Mouse (Mus musculus): ENCODE results near the gene Klk5. TPM values are rescaled to one million over a fixed set of nuclear protein-coding genes. Genes with fewer than 3 reads are reported as not detected.

The Klk5 gene
- polyA plus RNA-seq (2016; fragmentation: Nextera tagmentation; extraction: Ambion mirVana) = 0.12 TPM in 1 of 2 replicates, not detected in the other

DNA sequence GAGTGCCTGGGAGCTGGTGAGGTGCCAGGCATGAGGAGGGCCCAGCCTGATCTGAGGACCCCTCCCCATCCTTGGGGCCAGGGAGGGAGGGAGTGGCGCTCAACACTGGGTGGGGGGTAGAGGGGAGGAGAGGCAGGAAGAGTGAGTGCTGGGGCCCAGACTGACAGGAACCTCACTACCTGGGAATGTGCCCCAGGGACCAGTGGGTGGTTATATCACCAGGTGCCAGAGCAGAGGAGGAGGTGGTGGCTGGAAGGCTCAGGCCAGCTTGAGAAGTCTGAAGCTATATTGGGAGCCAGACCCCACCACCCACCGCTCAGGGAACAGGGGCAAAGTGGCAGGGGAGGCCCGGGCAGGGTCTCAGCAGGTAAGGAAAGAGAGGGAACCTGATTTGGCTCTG is at the start of gene Klk5:
TSS of gene Klk5 (plus strand) at position 271 of the 400 bp plus-strand sequence.
- Histone ChIP-seq H3K36me3 (no peaks in the 10 kb centered on the region), H3K27ac (no peak within 1 kb of the TSS), H3K27me3 (ENCODE audit: insufficient read depth, poor library complexity, severe bottlenecking) (no peaks in the 10 kb centered on the region), H3K4me1 (replicated peaks) (no peaks in the 10 kb centered on the region), H3K4me3 (no peak within 1 kb of the TSS), H3K9me3 (no peaks in the 10 kb centered on the region)
- no peak for DNase-seq (ENCODE audit: low spot score)
- WGBS = 72% methylated on average over 3 of the region's 3 CpGs

DNA sequence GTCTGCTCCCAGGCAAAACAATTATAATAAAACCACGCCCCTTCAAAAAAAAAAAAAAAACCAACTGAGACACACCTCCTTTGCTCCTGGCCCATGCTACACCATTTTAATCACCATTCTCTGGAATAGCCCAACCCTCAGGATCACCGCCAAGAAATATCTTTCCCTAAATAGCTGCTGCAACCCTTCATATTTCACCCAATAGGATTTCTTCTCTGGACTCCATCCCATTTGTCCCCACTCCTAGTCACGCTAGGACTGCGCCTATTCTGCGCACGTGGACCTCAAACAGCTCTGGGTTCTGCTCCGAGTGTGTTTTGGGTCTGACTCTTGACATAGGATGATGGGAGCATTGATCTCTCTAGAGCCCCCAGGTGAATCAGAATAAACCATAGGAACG is 45.4 kb upstream of the Klk5 start:
- H3K4me1 ChIP-seq (replicated peaks) = peaks cover 26% of the 10 kb centered on the region
- H3K4me3 ChIP-seq = peak overlapping the region; percentile 55
- no peak for DNase-seq (ENCODE audit: low spot score)
- H3K27ac ChIP-seq = no peak overlapping the region
- H3K36me3 ChIP-seq = no peaks in the 10 kb centered on the region
- 11% methylated on average over 8 of the region's 8 CpGs for WGBS
- H3K27me3 ChIP-seq (ENCODE audit: insufficient read depth, poor library complexity, severe bottlenecking) = peaks cover 40% of the 10 kb centered on the region
- H3K9me3 ChIP-seq = no peaks in the 10 kb centered on the region

DNA sequence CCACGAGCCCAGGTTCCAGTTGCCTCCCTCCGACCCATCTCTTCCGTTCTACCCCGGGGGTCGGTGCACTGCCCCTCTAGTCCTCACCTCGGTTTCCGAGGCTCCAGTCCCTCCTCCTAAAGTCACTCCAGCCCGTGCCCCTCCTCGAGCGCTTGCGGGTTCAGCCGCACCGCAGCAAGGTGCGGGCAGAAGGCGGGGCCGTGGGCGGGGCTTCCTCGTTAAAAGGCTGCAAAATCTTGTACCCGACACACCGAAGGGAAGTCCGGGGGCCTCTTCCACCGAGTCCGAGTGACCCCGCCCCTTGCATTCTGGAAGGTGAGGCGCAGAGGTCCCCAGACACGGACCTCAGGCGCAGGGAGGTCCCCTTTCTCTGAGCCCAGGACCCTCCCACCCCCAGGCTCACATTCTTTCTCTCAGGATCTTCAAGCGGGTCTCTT is 44.4 kb upstream of the Klk5 start, which contains the start of gene Klk8:
TSS of gene Klk8 (plus strand) at position 245 of the 437 bp plus-strand sequence.
- Histone ChIP-seq H3K36me3 (no peaks in the 10 kb centered on the region), H3K4me3 (peak within 1 kb of the TSS; percentile 55), H3K27ac (no peak within 1 kb of the TSS), H3K9me3 (no peaks in the 10 kb centered on the region), H3K27me3 (ENCODE audit: insufficient read depth, poor library complexity, severe bottlenecking) (peaks cover 40% of the 10 kb centered on the region), H3K4me1 (replicated peaks) (peaks cover 26% of the 10 kb centered on the region)
- WGBS = under 1% methylated on average over 28 of the region's 28 CpGs
- peak; percentile 34 for DNase-seq (ENCODE audit: low spot score)

DNA sequence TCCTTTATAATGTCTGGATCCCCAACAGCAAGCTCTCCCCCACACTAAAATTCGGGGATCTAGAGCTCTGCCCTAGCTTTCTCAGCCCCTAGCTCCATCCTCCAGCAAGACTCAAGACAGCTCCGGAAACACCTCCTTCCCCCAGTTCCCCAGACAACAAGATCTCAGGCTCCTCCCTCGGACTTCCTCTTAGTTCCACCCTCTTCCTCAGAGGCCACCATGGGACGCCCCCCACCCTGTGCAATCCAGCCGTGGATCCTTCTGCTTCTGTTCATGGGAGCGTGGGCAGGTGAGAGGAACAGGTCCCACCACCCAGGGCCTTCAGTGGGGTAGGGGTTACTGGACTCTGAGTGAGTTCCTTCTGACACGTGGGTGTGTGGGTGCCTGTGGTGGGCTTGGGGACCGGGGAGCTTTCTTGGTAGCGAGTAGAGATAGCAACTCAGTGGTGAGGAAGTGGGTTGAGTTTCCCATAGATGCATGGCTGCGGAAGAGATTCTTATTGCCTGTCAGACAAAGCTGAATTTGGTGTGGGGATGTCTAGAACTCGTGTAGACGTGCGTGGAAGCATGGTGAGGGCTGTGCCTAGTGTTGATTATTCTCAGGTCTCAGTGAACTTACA is 43.8 kb upstream of the Klk5 start:
- 40% methylated on average over 13 of the region's 13 CpGs for WGBS
- Histone ChIP-seq H3K36me3 (no peaks in the 10 kb centered on the region), H3K27ac (no peak overlapping the region), H3K4me3 (peak overlapping the region; percentile 55), H3K4me1 (replicated peaks) (peaks cover 26% of the 10 kb centered on the region), H3K9me3 (no peaks in the 10 kb centered on the region), H3K27me3 (ENCODE audit: insufficient read depth, poor library complexity, severe bottlenecking) (peaks cover 40% of the 10 kb centered on the region)
- DNase-seq (ENCODE audit: low spot score) = no peak

DNA sequence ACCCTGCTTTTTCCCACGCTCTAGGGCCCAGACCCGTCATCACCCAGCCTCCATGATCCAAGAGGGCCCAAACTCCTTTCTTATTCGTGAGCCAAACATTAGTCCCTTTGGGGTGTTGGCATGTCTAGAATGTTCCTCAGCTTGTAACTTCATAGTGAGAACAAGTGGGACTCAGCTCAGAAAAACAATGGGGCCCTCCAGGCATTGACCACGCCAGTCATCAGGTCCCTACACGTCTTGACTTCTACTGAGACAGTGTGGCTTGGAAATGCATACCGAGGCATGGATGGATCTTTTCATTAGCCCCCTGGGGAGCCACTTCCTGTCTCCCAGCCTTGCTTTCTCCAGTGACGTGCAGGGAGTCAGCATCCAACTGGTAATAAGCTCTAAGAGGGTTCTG is 41.9 kb upstream of the Klk5 start:
- DNase-seq (ENCODE audit: low spot score) = no peak
- H3K36me3 ChIP-seq = no peaks in the 10 kb centered on the region
- no peak overlapping the region for H3K27ac ChIP-seq
- no peak overlapping the region for H3K4me3 ChIP-seq
- H3K27me3 ChIP-seq (ENCODE audit: insufficient read depth, poor library complexity, severe bottlenecking) = peaks cover 38% of the 10 kb centered on the region
- H3K9me3 ChIP-seq = no peaks in the 10 kb centered on the region
- 73% methylated on average over 7 of the region's 7 CpGs for WGBS
- peaks cover 26% of the 10 kb centered on the region for H3K4me1 ChIP-seq (replicated peaks)

DNA sequence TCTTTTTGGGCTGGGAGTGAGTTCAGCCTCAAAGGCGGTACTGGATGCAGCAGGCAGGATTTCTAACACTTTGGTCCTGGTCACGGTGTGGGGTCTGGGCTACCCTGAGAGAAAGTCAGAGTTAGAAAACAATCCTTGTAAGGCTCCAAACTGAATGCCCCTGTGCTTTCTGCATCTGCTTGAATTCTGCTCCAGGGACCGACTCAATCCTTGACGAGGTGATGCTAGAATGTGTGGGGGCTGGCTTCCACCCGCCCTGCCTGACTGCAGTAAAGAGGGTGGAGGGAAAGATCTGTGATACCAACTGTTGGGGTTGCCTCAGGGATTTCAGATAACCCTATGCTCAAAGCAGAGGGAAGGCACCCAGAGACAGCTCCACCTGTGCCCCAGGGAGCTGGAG is 30.8 kb upstream of the Klk5 start, which contains the start of gene Klk7:
TSS of gene Klk7 (plus strand) at position 301 of the 400 bp plus-strand sequence.
- Histone ChIP-seq H3K4me3 (no peak within 1 kb of the TSS), H3K27ac (no peak within 1 kb of the TSS), H3K4me1 (replicated peaks) (no peaks in the 10 kb centered on the region), H3K27me3 (ENCODE audit: insufficient read depth, poor library complexity, severe bottlenecking) (0 out of 2 replicates have a peak, but pooled peaks cover 3% of the 10 kb centered on the region), H3K36me3 (no peaks in the 10 kb centered on the region), H3K9me3 (no peaks in the 10 kb centered on the region)
- 49% methylated on average over 5 of the region's 5 CpGs for WGBS
- DNase-seq (ENCODE audit: low spot score) = no peak

DNA sequence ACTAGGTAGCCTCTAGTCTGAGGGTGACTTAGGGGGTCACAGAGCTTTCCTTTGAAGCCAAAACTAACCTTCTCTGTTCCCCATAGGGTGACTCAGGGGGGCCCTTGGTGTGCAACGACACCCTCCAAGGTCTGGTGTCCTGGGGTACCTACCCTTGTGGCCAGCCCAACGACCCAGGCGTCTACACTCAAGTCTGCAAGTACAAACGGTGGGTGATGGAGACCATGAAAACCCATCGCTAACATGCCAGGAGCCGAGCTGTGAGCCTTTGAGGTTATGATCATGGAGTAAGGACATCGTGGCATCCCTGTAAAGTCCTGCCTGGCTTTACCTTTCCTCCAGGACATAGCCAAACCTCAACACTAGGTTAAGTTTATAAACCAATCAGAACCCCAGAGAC is 26.6 kb upstream of the Klk5 start:
- DNase-seq (ENCODE audit: low spot score) = no peak
- no peak overlapping the region for H3K4me3 ChIP-seq
- H3K9me3 ChIP-seq = no peaks in the 10 kb centered on the region
- WGBS = 84% methylated on average over 7 of the region's 7 CpGs
- no peaks in the 10 kb centered on the region for H3K36me3 ChIP-seq
- no peak overlapping the region for H3K27ac ChIP-seq
- 0 out of 2 replicates have a peak, but pooled peaks cover 3% of the 10 kb centered on the region for H3K27me3 ChIP-seq (ENCODE audit: insufficient read depth, poor library complexity, severe bottlenecking)
- H3K4me1 ChIP-seq (replicated peaks) = no peaks in the 10 kb centered on the region

DNA sequence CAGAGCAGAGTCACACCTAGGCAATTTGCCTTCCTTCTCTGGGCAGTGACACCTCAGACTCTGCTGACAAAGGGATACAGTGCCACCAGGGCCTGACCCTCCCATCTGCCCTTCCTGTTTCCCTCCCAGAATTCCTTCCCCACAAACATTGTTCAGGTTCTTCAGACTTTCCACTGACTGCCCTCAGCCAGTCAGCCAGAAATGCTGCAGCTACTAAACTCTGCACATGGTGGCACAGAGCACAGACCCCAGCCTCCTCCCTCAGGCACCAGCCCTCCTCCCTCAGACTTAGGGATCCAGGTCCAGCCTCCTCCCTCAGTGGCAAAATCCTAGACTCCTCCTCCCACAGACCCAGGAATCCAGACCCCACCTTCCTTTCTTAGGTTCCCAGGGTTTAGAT is 25.0 kb upstream of the Klk5 start:
- Histone ChIP-seq H3K4me1 (replicated peaks) (no peaks in the 10 kb centered on the region), H3K4me3 (no peak overlapping the region), H3K9me3 (no peaks in the 10 kb centered on the region), H3K27me3 (ENCODE audit: insufficient read depth, poor library complexity, severe bottlenecking) (0 out of 2 replicates have a peak, but pooled peaks cover 3% of the 10 kb centered on the region), H3K36me3 (no peaks in the 10 kb centered on the region), H3K27ac (no peak overlapping the region)
- no peak for DNase-seq (ENCODE audit: low spot score)

DNA sequence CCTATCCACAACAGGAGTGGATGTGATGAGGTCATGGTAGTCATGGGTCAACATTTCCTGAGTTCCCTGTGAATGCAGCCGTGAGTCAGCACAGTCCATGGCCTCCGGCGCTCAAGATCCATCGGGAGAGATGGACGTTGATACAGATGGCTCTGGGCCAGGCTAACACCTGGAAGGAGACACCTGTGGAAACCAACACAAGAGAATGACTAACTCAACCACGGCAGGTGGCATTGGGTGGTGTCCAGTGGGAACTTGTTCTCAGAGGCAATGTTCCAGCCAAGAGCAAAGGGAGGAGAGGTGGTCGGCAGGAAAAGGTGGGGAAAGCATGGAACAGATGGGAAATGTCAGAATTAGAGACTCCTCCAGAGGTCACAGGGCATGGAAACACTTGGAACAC is 20.2 kb upstream of the Klk5 start:
- no peak overlapping the region for H3K27ac ChIP-seq
- no peaks in the 10 kb centered on the region; the same call in 1 of the 2 replicates for H3K4me1 ChIP-seq (replicated peaks)
- no peak overlapping the region for H3K4me3 ChIP-seq
- no peaks in the 10 kb centered on the region for H3K27me3 ChIP-seq (ENCODE audit: insufficient read depth, poor library complexity, severe bottlenecking)
- WGBS = 91% methylated on average over 7 of the region's 7 CpGs
- H3K9me3 ChIP-seq = no peaks in the 10 kb centered on the region
- DNase-seq (ENCODE audit: low spot score) = no peak
- H3K36me3 ChIP-seq = no peaks in the 10 kb centered on the region

DNA sequence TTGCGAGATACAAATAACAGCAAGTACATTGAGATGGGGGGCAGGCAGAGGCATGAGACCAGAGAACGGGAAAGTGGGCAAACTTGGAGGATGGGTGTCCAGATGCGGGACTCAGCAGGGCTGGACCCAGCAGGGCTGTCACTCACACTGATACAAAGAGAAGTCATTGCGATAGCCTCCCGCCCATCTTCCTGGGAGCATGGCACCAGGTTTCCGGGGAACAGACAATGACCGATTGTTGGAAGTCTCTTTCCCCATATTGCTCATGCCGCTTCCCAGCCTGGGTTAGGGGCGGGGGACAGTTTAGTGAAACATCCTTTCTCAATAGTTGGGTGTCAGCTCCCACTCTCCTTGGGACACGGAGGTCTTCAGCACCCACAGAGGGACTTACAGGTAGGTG is 17.6 kb upstream of the Klk5 start, which contains the start of gene Klk6:
TSS of gene Klk6 (plus strand) at position 301 of the 400 bp plus-strand sequence.
- Histone ChIP-seq H3K9me3 (no peaks in the 10 kb centered on the region), H3K36me3 (no peaks in the 10 kb centered on the region), H3K4me3 (no peak within 1 kb of the TSS), H3K27ac (no peak within 1 kb of the TSS), H3K4me1 (replicated peaks) (no peaks in the 10 kb centered on the region; the same call in 1 of the 2 replicates), H3K27me3 (ENCODE audit: insufficient read depth, poor library complexity, severe bottlenecking) (no peaks in the 10 kb centered on the region)
- WGBS = 73% methylated on average over 10 of the region's 10 CpGs
- DNase-seq (ENCODE audit: low spot score) = no peak

DNA sequence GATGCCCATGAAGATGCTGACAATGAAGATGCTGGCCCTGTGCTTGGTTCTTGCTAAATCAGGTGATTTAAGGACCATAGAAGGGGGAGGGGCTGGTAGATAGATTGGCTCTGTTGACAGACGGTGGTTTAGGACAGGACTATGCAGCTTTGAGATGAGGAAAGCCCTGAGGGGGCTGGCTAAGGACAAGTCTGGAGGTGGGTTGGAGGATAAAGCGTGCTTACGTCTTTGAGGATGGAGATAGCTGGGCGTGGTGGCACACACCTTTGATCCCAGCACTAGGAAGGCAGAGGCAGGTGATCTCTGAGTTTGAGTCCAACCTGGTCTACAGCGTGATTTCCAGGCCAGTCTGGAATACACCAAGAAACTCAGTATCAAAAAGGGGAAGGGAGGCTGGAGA is 15.7 kb upstream of the Klk5 start:
- Histone ChIP-seq H3K4me1 (replicated peaks) (no peaks in the 10 kb centered on the region; the same call in 1 of the 2 replicates), H3K36me3 (no peaks in the 10 kb centered on the region), H3K27me3 (ENCODE audit: insufficient read depth, poor library complexity, severe bottlenecking) (no peaks in the 10 kb centered on the region), H3K27ac (no peak overlapping the region), H3K4me3 (no peak overlapping the region), H3K9me3 (no peaks in the 10 kb centered on the region)
- 89% methylated on average over 5 of the region's 5 CpGs for WGBS
- no peak for DNase-seq (ENCODE audit: low spot score)

DNA sequence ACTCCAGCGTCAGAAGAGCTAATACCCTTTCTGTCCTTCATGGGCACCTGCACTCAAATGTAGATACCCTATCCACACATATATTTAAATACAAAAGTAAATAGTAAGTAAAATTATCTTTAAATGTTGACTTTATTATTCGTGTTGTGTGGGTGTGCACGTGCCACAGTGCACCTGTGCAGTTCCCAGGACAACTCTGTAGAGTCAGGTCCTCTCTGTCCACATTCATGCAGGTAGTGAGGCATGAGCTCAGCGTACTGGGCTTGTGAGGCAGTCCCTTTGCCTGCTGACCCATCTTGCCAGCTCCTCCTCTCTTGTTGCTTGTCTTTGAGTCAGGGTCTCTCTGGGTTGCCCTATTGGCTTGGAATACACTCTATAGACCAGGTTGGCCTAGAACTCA is 14.1 kb upstream of the Klk5 start:
- H3K27ac ChIP-seq = no peak overlapping the region
- H3K36me3 ChIP-seq = no peaks in the 10 kb centered on the region
- WGBS = 85% methylated on average over 4 of the region's 4 CpGs
- DNase-seq (ENCODE audit: low spot score) = no peak
- H3K27me3 ChIP-seq (ENCODE audit: insufficient read depth, poor library complexity, severe bottlenecking) = no peaks in the 10 kb centered on the region
- H3K9me3 ChIP-seq = no peaks in the 10 kb centered on the region
- no peaks in the 10 kb centered on the region; the same call in 1 of the 2 replicates for H3K4me1 ChIP-seq (replicated peaks)
- no peak overlapping the region for H3K4me3 ChIP-seq

DNA sequence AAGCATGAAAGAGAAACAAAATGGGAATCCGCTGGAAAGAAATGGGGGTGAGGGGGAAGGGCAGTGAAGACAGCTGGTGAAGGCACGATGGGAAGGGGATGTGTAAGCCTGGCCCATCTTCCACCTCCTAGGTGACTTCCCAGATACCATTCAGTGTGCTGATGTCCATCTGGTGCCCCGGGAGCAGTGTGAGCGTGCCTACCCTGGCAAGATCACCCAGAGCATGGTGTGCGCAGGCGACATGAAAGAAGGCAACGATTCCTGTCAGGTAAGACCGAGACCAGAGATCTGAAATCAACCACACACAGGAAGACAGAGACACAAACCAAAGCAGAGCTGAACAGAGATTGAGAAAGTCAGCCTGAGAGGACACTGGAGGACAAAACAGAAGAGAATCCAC is 12.8 kb upstream of the Klk5 start:
- WGBS = 90% methylated on average over 8 of the region's 8 CpGs
- Histone ChIP-seq H3K9me3 (no peaks in the 10 kb centered on the region), H3K27me3 (ENCODE audit: insufficient read depth, poor library complexity, severe bottlenecking) (no peaks in the 10 kb centered on the region), H3K36me3 (no peaks in the 10 kb centered on the region), H3K4me1 (replicated peaks) (no peaks in the 10 kb centered on the region; the same call in 1 of the 2 replicates), H3K4me3 (no peak overlapping the region), H3K27ac (no peak overlapping the region)
- DNase-seq (ENCODE audit: low spot score) = no peak

Data from hindbrain, embryonic 10.5 days (tissue).